Mouse (Mus musculus) bone marrow macrophage, adult 2 months (primary cell): Measurements from ENCODE around the gene Zc3h15.

Experiments
- CTCF ChIP-seq: IDR thresholded peaks from 2 replicates; pipeline ENCODE4 v1.5.1; 2012; ENCODE audit warnings: low read depth, mild to moderate bottlenecking, low read length, moderate library complexity
- POLR2A ChIP-seq: IDR thresholded peaks from 2 replicates; pipeline ENCODE4 v1.6.1; 2012; ENCODE audit warnings: mild to moderate bottlenecking, low read depth, low read length, borderline replicate concordance

GRCm38 (mm10) chr2:83673067-83673466 lies 28.8 kb downstream of the Zc3h15 start:
- TF ChIP-seq CTCF: no peak
- no peak for TF ChIP-seq POLR2A
